Mouse (Mus musculus) kidney, embryonic 14.5 days (tissue): ENCODE measurements around the gene Ctsz. TPM values are rescaled to one million over a fixed set of nuclear protein-coding genes. Genes with fewer than 3 reads are reported as not detected.

Experiments
- ATAC-seq: fragments of 200-750 bp; cut with Nextera tagmentation; 2 replicates; pipeline ENCODE4 v1.8.0; 2017; ENCODE audit warnings: moderate number of reproducible peaks, mild to moderate bottlenecking, moderate TSS enrichment, moderate library complexity; ENCODE audit not compliant: low FRiP score, low TSS enrichment
- H3K27ac ChIP-seq: fragments of 300-500 bp; sonication (generic); 2 replicates; pipeline ENCODE4 v1.5.1; 2014; ENCODE audit warnings: low read depth, mild to moderate bottlenecking, low read length, moderate library complexity, mixed read lengths
- H3K27me3 ChIP-seq: fragments of 300-500 bp; sonication (generic); 2 replicates; pipeline ENCODE4 v1.6.1; 2014; ENCODE audit warnings: mild to moderate bottlenecking, low read length; ENCODE audit not compliant: control insufficient read depth, insufficient read depth
- H3K36me3 ChIP-seq: fragments of 300-500 bp; sonication (generic); 2 replicates; pipeline ENCODE4 v1.6.1; 2014; ENCODE audit warnings: low read length, mixed read lengths; ENCODE audit not compliant: control insufficient read depth, insufficient read depth
- H3K4me1 ChIP-seq: fragments of 300-500 bp; sonication (generic); 2 replicates; pipeline ENCODE4 v1.6.1; 2014; ENCODE audit warnings: low read length, mixed read lengths; ENCODE audit not compliant: control insufficient read depth, insufficient read depth
- H3K4me2 ChIP-seq: fragments of 300-500 bp; sonication (generic); replicated peaks from 2 replicates; pipeline ENCODE4 v1.6.1; 2014; ENCODE audit warnings: low read depth, mild to moderate bottlenecking, low read length
- H3K4me3 ChIP-seq: fragments of 300-500 bp; sonication (generic); 2 replicates; pipeline ENCODE4 v1.5.1; 2014; ENCODE audit warnings: mild to moderate bottlenecking, low read length
- H3K9ac ChIP-seq: fragments of 300-500 bp; sonication (generic); 2 replicates; pipeline ENCODE4 v1.6.1; 2014; ENCODE audit warnings: low read depth, mild to moderate bottlenecking, low read length, moderate library complexity
- H3K9me3 ChIP-seq: fragments of 300-500 bp; sonication (generic); 2 replicates; pipeline ENCODE4 v1.6.1; 2016; ENCODE audit warnings: low read length; ENCODE audit not compliant: control insufficient read depth
- WGBS: fragments of 180-500 bp; shearing (Covaris S2); extraction: QIAGEN DNeasy Blood & Tissue Kit; methylation state at CpG from one replicate; pipeline ENCODE4 v1.1.7; 2014; 5-methylcytosine and 5-hydroxymethylcytosine counted together
- polyA plus RNA-seq: library from polyadenylated mRNA; unstranded; fragments of >200 nt; fragmentation: Nextera tagmentation; extraction: Ambion mirVana; gene quantifications from 2 replicates; pipeline ENCODE4 v1.2.1, GENCODE M21; 2014

Ctsz gene
- polyA plus RNA-seq, 1 experiment from 2014 or later = 115 TPM

- H3K4me2 ChIP-seq = no peak overlapping the region
- H3K9ac ChIP-seq = no peak overlapping the region
- H3K27ac ChIP-seq = no peak overlapping the region
- 0 out of 2 replicates have a peak, but pooled peaks cover 9% of the 10 kb centered on the region for H3K4me1 ChIP-seq
- no peaks in the 10 kb centered on the region for H3K27me3 ChIP-seq
- H3K36me3 ChIP-seq = no peaks in the 10 kb centered on the region
- WGBS = 82% methylated on average over 6 of the region's 6 CpGs
- no peak for ATAC-seq
- H3K4me3 ChIP-seq = no peak overlapping the region
- H3K9me3 ChIP-seq = no peaks in the 10 kb centered on the region
Measured at GRCm38 (mm10) chr2:174445018-174445417, 6.2 kb upstream of the Ctsz start.

GRCm38 (mm10) chr2:174444359-174444758, 5.5 kb upstream of the Ctsz start:
- Histone ChIP-seq H3K27ac (no peak overlapping the region), H3K9ac (no peak overlapping the region), H3K27me3 (no peaks in the 10 kb centered on the region), H3K4me2 (no peak overlapping the region), H3K36me3 (no peaks in the 10 kb centered on the region), H3K4me3 (no peak overlapping the region), H3K9me3 (no peaks in the 10 kb centered on the region), H3K4me1 (0 out of 2 replicates have a peak, but pooled peaks cover 9% of the 10 kb centered on the region)
- 83% methylated on average over 7 of the region's 7 CpGs for WGBS
- ATAC-seq = no peak

DNA sequence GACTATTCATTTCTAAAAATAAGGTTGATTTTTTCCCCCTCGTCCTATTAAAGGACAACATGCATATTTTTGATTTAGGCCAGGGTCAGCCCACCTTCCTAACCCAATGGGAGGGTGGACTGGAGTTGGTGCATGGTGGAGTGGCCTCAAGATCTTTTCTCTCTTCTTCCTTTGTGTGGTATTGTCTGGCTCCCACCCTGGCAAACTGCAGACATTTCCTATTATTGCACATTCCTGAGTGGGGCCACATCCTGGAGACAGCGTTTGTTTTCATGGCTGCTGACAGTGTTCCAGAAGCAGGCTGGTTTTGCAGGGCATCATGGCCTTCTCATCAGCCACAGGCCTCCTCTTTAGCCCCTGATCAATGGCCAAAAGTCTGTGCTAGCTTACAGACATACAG, 4.2 kb upstream of the Ctsz start:
- H3K4me3 ChIP-seq = no peak overlapping the region
- no peak overlapping the region for H3K27ac ChIP-seq
- ATAC-seq = no peak
- no peaks in the 10 kb centered on the region for H3K9me3 ChIP-seq
- H3K4me2 ChIP-seq = no peak overlapping the region
- no peak overlapping the region for H3K9ac ChIP-seq
- H3K4me1 ChIP-seq = peaks cover 15% of the 10 kb centered on the region
- no peaks in the 10 kb centered on the region for H3K36me3 ChIP-seq
- H3K27me3 ChIP-seq = no peaks in the 10 kb centered on the region
- 73% methylated on average over 2 of the region's 2 CpGs for WGBS

GRCm38 (mm10) chr2:174442460-174442859, 3.6 kb upstream of the Ctsz start:
- WGBS = 58% methylated on average over 9 of the region's 9 CpGs
- no peak overlapping the region for H3K4me2 ChIP-seq
- no peaks in the 10 kb centered on the region for H3K27me3 ChIP-seq
- peaks cover 19% of the 10 kb centered on the region for H3K4me1 ChIP-seq
- H3K9me3 ChIP-seq = no peaks in the 10 kb centered on the region
- H3K4me3 ChIP-seq = no peak overlapping the region
- H3K9ac ChIP-seq = no peak overlapping the region
- H3K27ac ChIP-seq = no peak overlapping the region
- H3K36me3 ChIP-seq = no peaks in the 10 kb centered on the region
- ATAC-seq = no peak

DNA sequence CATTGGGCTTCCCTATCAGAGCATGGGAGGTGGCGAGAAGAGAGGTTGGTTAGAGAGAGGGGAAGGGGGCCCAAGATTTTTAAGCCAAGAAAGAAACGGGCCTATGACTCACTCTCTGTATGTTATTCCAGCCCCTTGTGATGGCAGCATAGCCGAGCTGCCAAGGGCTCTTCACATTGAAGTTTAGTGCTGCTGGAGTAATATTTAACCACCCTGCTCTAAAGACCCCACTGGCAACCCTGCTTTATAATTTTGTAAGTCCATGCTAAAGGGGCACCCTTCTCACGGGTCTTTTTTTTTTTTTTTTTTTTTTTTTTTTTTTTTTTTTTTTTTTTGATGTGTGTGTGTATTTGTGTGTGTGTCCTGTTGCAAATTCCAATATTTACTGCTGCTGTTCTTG, 3.1 kb upstream of the Ctsz start:
- no peaks in the 10 kb centered on the region for H3K36me3 ChIP-seq
- no peaks in the 10 kb centered on the region for H3K9me3 ChIP-seq
- H3K4me3 ChIP-seq = no peak overlapping the region
- no peak overlapping the region for H3K4me2 ChIP-seq
- H3K4me1 ChIP-seq = peaks cover 19% of the 10 kb centered on the region
- H3K9ac ChIP-seq = no peak overlapping the region
- ATAC-seq = no peak
- no peaks in the 10 kb centered on the region for H3K27me3 ChIP-seq
- WGBS = 76% methylated on average over 4 of the region's 4 CpGs
- no peak overlapping the region for H3K27ac ChIP-seq

DNA sequence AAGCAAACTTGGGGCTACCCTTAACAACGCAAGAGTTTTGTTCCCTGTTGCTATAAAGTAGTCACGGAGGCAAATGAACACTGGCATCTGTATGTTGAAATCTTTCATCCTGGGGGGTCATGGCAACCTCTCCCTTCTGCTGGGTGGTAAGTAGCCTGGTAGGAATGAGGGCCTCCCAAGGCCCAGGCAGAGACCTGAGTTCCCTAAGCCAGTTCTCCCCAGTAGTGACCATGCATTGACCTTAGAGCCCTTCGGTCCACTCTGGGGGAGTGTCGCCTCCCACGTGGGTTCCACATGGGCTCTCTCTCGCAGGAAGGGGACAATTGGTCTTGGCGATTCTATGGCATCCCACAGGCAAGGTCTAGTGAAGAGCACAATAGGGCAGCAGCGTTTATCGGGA, 1.1 kb upstream of the Ctsz start:
- no peak for ATAC-seq
- H3K9me3 ChIP-seq = no peaks in the 10 kb centered on the region
- H3K36me3 ChIP-seq = no peaks in the 10 kb centered on the region
- H3K27ac ChIP-seq = no peak overlapping the region
- no peaks in the 10 kb centered on the region for H3K27me3 ChIP-seq
- H3K4me3 ChIP-seq = no peak overlapping the region
- WGBS = 83% methylated on average over 9 of the region's 9 CpGs
- H3K9ac ChIP-seq = no peak overlapping the region
- H3K4me2 ChIP-seq = no peak overlapping the region
- peaks cover 13% of the 10 kb centered on the region for H3K4me1 ChIP-seq

GRCm38 (mm10) chr2:174439450-174439838, 605 bp upstream of the Ctsz start:
- Histone ChIP-seq H3K9me3 (no peaks in the 10 kb centered on the region), H3K4me2 (no peak overlapping the region; the same call in 1 of the 2 replicates), H3K4me1 (peaks cover 13% of the 10 kb centered on the region), H3K27me3 (no peaks in the 10 kb centered on the region), H3K9ac (peak overlapping the region; percentile 64; the same call in 1 of the 2 replicates), H3K27ac (no peak overlapping the region), H3K36me3 (no peaks in the 10 kb centered on the region), H3K4me3 (no peak overlapping the region)
- WGBS = 66% methylated on average over 5 of the region's 5 CpGs
- no peak for ATAC-seq

- Histone ChIP-seq H3K4me3 (peak overlapping the region; percentile 57), H3K4me2 (peak overlapping the region; percentile 73), H3K9ac (peak overlapping the region; percentile 64), H3K4me1 (peaks cover 16% of the 10 kb centered on the region), H3K9me3 (no peaks in the 10 kb centered on the region), H3K27me3 (no peaks in the 10 kb centered on the region), H3K27ac (0 out of 2 replicates have a peak overlapping the region, but pooled peaks have one; percentile 8), H3K36me3 (peaks cover 4% of the 10 kb centered on the region; the same call in 1 of the 2 replicates)
- WGBS = 77% methylated on average over 11 of the region's 11 CpGs
- ATAC-seq = no peak
Measured at GRCm38 (mm10) chr2:174438181-174438580, 658 bp downstream of the Ctsz start.

DNA sequence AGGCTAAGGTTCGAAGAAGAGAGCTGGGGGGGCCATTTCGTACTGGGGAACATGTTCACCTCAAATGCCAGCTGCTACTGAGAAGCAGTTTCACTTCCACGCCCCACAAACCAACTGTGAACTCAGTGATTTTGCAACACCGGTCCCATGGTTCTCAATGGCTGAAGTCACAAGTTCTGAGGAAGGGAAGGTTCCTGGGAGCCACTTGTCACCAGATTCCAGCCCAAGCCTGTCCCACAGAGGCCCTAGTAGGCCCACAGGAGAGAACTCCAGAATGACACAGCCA, 1.2 kb downstream of the Ctsz start:
- Histone ChIP-seq H3K36me3 (peaks cover 4% of the 10 kb centered on the region; the same call in 1 of the 2 replicates), H3K27ac (no peak overlapping the region), H3K4me1 (peaks cover 16% of the 10 kb centered on the region), H3K4me2 (peak overlapping the region; percentile 73; the same call in 1 of the 2 replicates), H3K4me3 (peak overlapping the region; percentile 57; the same call in 1 of the 2 replicates), H3K9me3 (no peaks in the 10 kb centered on the region), H3K27me3 (no peaks in the 10 kb centered on the region), H3K9ac (0 out of 2 replicates have a peak overlapping the region, but pooled peaks have one; percentile 64)
- 94% methylated on average over 4 of the region's 4 CpGs for WGBS
- no peak for ATAC-seq
